Mouse (Mus musculus) lung, adult 2 months (tissue): ENCODE measurements around the gene Hook2.

Experiments used
- CTCF ChIP-seq: fragments of 200-500 bp; IDR thresholded peaks from 2 replicates; pipeline ENCODE4 v1.5.1; 2011; ENCODE audit warnings: mild to moderate bottlenecking, low read length, control low read depth; ENCODE audit not compliant: insufficient read depth
- POLR2A ChIP-seq: fragments of 200-500 bp; IDR thresholded peaks from 2 replicates; pipeline ENCODE4 v1.6.1; 2011; ENCODE audit warnings: low read depth, mild to moderate bottlenecking, control low read depth, low read length, borderline replicate concordance; ENCODE audit errors: extremely low read depth

GRCm38 (mm10) chr8:85021514-85022055, 31.2 kb downstream of the Hook2 start:
- TF ChIP-seq CTCF (no peak), POLR2A (no peak)
